Mouse (Mus musculus) lung, embryonic 15.5 days (tissue): ENCODE measurements at regions not wholly inside any gene's neighbourhood (a gene's known extent, or its start where the extent isn't known, plus 50 kb on each side); places are given as distances from the start of the nearest gene placed in this dataset.

ENCODE experiments used
- ATAC-seq: fragments of 200-750 bp; cut with Nextera tagmentation; 2 replicates; pipeline ENCODE4 v1.8.0; 2017; ENCODE audit warnings: moderate number of reproducible peaks, borderline replicate concordance; ENCODE audit not compliant: low FRiP score, low TSS enrichment; ENCODE audit errors: extremely low read depth
- H3K27ac ChIP-seq: fragments of 300-500 bp; sonication (generic); 2 replicates; pipeline ENCODE4 v1.5.1; 2015; ENCODE audit warnings: moderate library complexity, mild to moderate bottlenecking, inconsistent platforms
- H3K27me3 ChIP-seq: fragments of 300-500 bp; sonication (generic); 2 replicates; pipeline ENCODE4 v1.6.1; 2015; ENCODE audit warnings: inconsistent platforms
- H3K36me3 ChIP-seq: fragments of 300-500 bp; sonication (generic); 2 replicates; pipeline ENCODE4 v1.6.1; 2015; ENCODE audit warnings: inconsistent platforms
- H3K4me1 ChIP-seq: fragments of 300-500 bp; sonication (generic); 2 replicates; pipeline ENCODE4 v1.6.1; 2015; ENCODE audit warnings: inconsistent platforms
- H3K4me2 ChIP-seq: fragments of 300-500 bp; sonication (generic); 2 replicates; pipeline ENCODE4 v1.6.1; 2015; ENCODE audit warnings: inconsistent platforms, mild to moderate bottlenecking, moderate library complexity
- H3K4me3 ChIP-seq: fragments of 300-500 bp; sonication (generic); 2 replicates; pipeline ENCODE4 v1.5.1; 2015; ENCODE audit warnings: mild to moderate bottlenecking, inconsistent platforms
- H3K9ac ChIP-seq: fragments of 300-500 bp; sonication (generic); 2 replicates; pipeline ENCODE4 v1.6.1; 2015; ENCODE audit warnings: inconsistent platforms
- H3K9me3 ChIP-seq: fragments of 300-500 bp; sonication (generic); 2 replicates; pipeline ENCODE4 v1.6.1; 2016; ENCODE audit warnings: inconsistent platforms
- WGBS: fragments of 180-500 bp; shearing (Covaris S2); methylation state at CpG from one replicate; pipeline ENCODE4 v1.1.7; 2015; 5-methylcytosine and 5-hydroxymethylcytosine counted together

DNA sequence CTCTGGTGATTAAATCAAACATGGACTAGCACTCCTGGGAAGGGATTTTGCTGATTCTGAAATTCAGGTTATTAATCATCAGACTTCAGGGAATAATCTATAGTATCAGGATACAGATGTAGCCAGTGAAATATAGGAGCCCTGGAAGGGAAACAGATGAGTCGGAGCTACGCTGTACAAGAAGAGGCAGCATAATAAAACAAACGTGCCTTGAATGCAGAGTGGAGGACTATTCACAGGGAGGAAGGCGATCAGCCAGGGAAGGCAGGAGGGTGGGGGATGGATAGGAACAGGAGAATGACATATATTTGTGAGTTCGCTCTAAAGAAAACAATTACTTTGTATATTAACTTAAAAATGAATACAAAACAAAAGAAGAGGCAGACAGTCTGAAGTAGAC is 286.6 kb upstream of the Got2 start:
- H3K36me3 ChIP-seq: no peaks in the 10 kb centered on the region
- no peaks in the 10 kb centered on the region for H3K4me1 ChIP-seq
- no peak overlapping the region for H3K4me3 ChIP-seq
- H3K27ac ChIP-seq: no peak overlapping the region
- H3K9ac ChIP-seq: no peak overlapping the region
- H3K9me3 ChIP-seq: no peaks in the 10 kb centered on the region
- H3K27me3 ChIP-seq: no peaks in the 10 kb centered on the region
- WGBS: 72% methylated on average over 5 of the region's 5 CpGs
- ATAC-seq: no peak
- H3K4me2 ChIP-seq: no peak overlapping the region

DNA sequence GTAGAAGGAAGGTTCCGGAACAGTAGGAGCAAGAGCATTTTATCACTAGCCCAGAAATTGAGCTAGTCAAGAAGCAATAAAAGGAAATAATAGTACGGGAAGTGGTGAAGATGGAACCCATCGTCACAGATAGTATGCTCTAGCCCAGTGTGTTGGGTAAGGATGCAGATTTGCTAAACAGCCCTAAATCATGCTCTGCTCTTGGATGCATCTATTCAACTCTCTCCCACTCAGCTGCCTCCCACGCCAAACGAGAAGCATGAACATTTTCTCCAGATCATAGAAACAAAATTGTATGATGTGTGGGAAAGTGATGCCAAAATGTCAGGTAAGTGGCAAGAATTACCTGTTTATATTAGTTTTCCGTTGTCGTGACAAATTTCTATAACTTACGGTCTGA is 276.6 kb upstream of the Got2 start:
- Histone ChIP-seq H3K27ac (no peak overlapping the region), H3K9ac (no peak overlapping the region), H3K4me1 (no peaks in the 10 kb centered on the region), H3K27me3 (no peaks in the 10 kb centered on the region), H3K9me3 (no peaks in the 10 kb centered on the region), H3K4me2 (no peak overlapping the region), H3K4me3 (no peak overlapping the region), H3K36me3 (no peaks in the 10 kb centered on the region)
- 83% methylated on average over 8 of the region's 8 CpGs for WGBS
- no peak for ATAC-seq

DNA sequence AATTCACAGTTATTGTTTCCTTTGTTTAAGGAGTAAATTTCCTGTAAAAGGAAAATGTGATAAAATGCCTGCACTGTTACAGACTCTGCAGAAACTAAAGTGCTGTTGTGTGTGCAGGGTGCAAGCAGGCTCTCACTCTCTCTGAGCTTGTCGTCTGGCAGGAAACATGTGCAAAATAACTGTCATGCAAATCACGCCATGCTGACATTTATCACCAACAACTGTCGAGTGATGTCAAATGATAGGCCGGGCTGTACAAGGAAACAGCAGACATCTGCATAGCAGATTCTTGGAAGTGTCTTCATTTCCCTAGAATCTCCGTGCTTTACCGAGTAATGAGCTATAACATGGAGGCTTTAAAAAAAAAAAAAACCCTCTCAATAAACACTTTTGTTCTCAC is 271.6 kb upstream of the Got2 start:
- no peaks in the 10 kb centered on the region for H3K4me1 ChIP-seq
- WGBS: 17% methylated on average over 6 of the region's 6 CpGs
- H3K36me3 ChIP-seq: no peaks in the 10 kb centered on the region
- no peak for ATAC-seq
- H3K27me3 ChIP-seq: no peaks in the 10 kb centered on the region
- no peak overlapping the region for H3K4me2 ChIP-seq
- H3K9me3 ChIP-seq: no peaks in the 10 kb centered on the region
- H3K9ac ChIP-seq: no peak overlapping the region
- no peak overlapping the region for H3K27ac ChIP-seq
- H3K4me3 ChIP-seq: no peak overlapping the region

DNA sequence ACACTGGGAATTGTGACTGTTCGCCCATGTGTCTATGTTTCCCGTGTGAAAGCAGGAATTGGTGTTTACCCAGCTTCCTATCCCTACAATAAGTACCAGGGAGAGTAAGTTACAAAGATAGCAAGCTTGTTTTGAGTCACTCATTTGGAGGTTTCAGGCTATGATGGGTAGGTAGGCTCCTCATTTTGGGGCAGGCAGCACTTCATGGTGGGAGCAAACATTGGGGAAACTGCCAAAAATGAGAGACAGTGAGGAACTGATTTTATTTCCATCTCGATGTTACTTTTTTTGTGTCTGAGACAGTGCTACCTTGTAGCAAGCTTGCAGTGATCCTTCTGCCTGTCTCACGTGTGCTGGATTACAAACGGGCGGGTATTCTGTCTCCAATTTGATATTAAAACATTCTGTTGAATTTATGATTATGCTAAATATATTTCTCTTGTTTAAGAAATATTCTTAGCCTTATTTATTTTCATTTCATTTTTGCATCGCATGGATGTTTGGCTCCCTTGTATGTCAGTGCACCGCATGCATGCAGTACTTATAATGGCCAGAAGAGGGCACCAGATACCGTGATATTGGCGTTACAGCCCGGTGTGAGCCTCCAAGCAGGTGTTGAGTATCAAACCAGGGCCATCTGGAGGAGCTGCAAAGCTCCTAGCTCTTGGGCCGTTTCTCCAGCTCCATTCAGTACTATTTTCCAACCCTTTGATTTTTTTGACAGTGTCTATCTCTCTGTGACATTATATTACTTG is 264.3 kb upstream of the Got2 start:
- no peak overlapping the region for H3K4me2 ChIP-seq

DNA sequence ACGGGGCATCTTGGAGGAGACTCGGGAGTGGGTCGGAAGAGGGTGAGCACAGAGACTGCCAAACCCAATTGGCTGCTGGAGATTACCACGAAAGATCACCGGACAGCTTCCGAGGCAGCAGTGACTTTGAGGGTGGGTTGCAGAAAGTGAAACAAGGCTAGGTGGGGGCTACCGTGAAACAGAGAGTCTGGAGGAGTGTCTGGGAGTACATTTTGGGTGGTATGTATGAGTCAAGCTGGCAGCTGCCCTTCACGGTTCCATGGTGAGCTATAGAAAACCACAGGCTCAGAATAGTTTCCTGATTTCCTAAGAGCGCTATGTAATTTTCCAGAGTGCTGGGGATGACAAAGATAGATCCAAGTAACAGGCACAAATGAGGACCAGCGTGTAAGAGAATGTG is 263.7 kb upstream of the Got2 start:
- Histone ChIP-seq H3K4me1 (no peaks in the 10 kb centered on the region), H3K36me3 (no peaks in the 10 kb centered on the region), H3K9ac (no peak overlapping the region), H3K27me3 (no peaks in the 10 kb centered on the region), H3K27ac (no peak overlapping the region), H3K9me3 (no peaks in the 10 kb centered on the region), H3K4me2 (no peak overlapping the region), H3K4me3 (no peak overlapping the region)
- WGBS: 64% methylated on average over 10 of the region's 10 CpGs
- no peak for ATAC-seq

More for the DNA sequence above, 264.3 kb upstream of the Got2 start:
- Histone ChIP-seq H3K27ac (no peak overlapping the region), H3K27me3 (no peaks in the 10 kb centered on the region), H3K4me3 (no peak overlapping the region), H3K9me3 (no peaks in the 10 kb centered on the region), H3K4me1 (no peaks in the 10 kb centered on the region), H3K9ac (no peak overlapping the region), H3K36me3 (no peaks in the 10 kb centered on the region)
- ATAC-seq: no peak
- 41% methylated on average over 12 of the region's 12 CpGs for WGBS

DNA sequence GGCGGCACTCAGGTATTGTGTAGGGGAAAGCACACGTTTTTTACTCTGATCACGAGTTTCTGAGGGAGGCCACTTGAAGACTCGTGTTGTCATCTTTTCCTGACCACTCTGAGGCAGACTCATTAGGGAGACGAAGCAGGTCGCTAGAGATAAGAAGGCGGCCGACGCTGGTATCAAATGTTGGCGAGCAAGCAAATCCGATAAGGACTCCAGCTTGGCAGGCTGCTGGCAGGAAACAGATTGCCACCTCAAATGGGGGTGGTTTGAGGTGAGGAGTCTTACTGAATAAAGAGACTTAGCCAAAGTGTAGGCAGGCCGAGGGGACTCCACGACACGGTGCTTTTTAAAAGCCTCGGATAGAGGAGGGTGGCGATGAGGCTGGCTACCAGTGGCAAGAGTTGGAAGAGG is 262.7 kb upstream of the Got2 start:
- H3K9me3 ChIP-seq: no peaks in the 10 kb centered on the region
- ATAC-seq: no peak

DNA sequence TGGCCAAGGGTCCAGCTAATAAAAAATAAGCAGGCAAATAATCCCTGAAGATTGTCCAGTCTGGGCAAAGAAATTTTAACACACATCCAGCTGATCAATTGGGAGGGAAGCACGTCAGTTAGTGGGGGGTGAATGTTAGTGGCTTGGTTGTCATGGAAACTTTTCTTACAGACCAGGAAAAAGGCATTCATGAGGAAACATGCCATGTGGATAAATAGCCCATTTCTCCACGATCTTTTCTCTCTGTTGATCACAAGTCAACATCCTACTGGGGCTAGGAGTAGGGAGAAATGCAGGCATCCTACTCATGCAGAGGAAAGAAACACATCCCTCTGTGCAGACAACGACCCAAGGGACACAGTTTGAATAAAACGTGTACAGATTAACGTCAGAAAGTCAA is 243.8 kb upstream of the Got2 start:
- Histone ChIP-seq H3K4me1 (no peaks in the 10 kb centered on the region), H3K27me3 (no peaks in the 10 kb centered on the region), H3K4me2 (no peak overlapping the region), H3K9ac (no peak overlapping the region), H3K27ac (no peak overlapping the region), H3K36me3 (no peaks in the 10 kb centered on the region), H3K9me3 (no peaks in the 10 kb centered on the region), H3K4me3 (no peak overlapping the region)
- ATAC-seq: no peak
- WGBS: 53% methylated on average over 5 of the region's 5 CpGs

More for the DNA sequence above, 262.7 kb upstream of the Got2 start:
- Histone ChIP-seq H3K9ac (no peak overlapping the region), H3K36me3 (no peaks in the 10 kb centered on the region), H3K27me3 (no peaks in the 10 kb centered on the region), H3K4me1 (no peaks in the 10 kb centered on the region), H3K27ac (no peak overlapping the region), H3K4me3 (no peak overlapping the region), H3K4me2 (no peak overlapping the region)
- 42% methylated on average over 16 of the region's 16 CpGs for WGBS

DNA sequence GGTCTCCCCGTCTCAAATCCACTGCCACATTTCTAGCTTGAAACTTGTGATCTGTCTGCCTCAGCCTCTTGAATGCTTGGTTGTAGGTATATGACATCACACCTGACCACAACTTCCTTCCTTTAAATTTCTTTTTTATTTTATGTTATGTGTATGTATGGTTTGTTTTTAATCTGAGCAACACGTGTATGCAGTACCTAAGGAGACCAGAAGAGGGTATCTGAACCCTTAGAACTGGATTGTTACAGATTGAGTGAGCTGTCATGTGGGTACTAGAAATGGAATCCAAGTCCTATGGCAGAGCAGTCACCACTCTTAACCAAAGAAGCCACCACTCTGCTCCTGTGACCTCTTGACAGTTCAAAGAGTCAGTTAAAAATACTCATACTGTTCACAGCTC is 240.0 kb upstream of the Got2 start:
- Histone ChIP-seq H3K4me2 (no peak overlapping the region), H3K27me3 (no peaks in the 10 kb centered on the region), H3K4me3 (no peak overlapping the region), H3K4me1 (no peaks in the 10 kb centered on the region), H3K36me3 (no peaks in the 10 kb centered on the region), H3K9me3 (no peaks in the 10 kb centered on the region), H3K27ac (no peak overlapping the region), H3K9ac (no peak overlapping the region)
- ATAC-seq: no peak
- WGBS: 72% methylated on average over 2 of the region's 2 CpGs

- Histone ChIP-seq H3K27ac (no peak overlapping the region), H3K36me3 (no peaks in the 10 kb centered on the region), H3K4me1 (no peaks in the 10 kb centered on the region), H3K4me3 (no peak overlapping the region), H3K27me3 (no peaks in the 10 kb centered on the region), H3K4me2 (no peak overlapping the region), H3K9me3 (no peaks in the 10 kb centered on the region), H3K9ac (no peak overlapping the region)
- ATAC-seq: no peak
- WGBS: 83% methylated on average over 5 of the region's 5 CpGs
These were observed 212.5 kb upstream of the Got2 start for GRCm38 (mm10) chr8:96100817-96101216.

GRCm38 (mm10) chr8:96092931-96093330 is 204.6 kb upstream of the Got2 start:
- H3K4me1 ChIP-seq: no peaks in the 10 kb centered on the region
- no peaks in the 10 kb centered on the region for H3K27me3 ChIP-seq
- no peak overlapping the region for H3K4me3 ChIP-seq
- H3K9me3 ChIP-seq: no peaks in the 10 kb centered on the region
- no peak for ATAC-seq
- H3K4me2 ChIP-seq: no peak overlapping the region
- no peak overlapping the region for H3K9ac ChIP-seq
- no peak overlapping the region for H3K27ac ChIP-seq
- no peaks in the 10 kb centered on the region for H3K36me3 ChIP-seq
- 70% methylated on average over 3 of the region's 3 CpGs for WGBS

- H3K36me3 ChIP-seq: no peaks in the 10 kb centered on the region
- H3K9me3 ChIP-seq: no peaks in the 10 kb centered on the region
- H3K9ac ChIP-seq: no peak overlapping the region
- H3K27me3 ChIP-seq: no peaks in the 10 kb centered on the region
- no peak overlapping the region for H3K27ac ChIP-seq
- no peak for ATAC-seq
- H3K4me2 ChIP-seq: no peak overlapping the region
- WGBS: 74% methylated on average over 1 of the region's 1 CpGs
- no peak overlapping the region for H3K4me3 ChIP-seq
- H3K4me1 ChIP-seq: no peaks in the 10 kb centered on the region
These were observed 201.9 kb upstream of the Got2 start for GRCm38 (mm10) chr8:96090231-96090630.

- Histone ChIP-seq H3K27ac (no peak overlapping the region), H3K9me3 (no peaks in the 10 kb centered on the region), H3K4me1 (no peaks in the 10 kb centered on the region), H3K4me2 (no peak overlapping the region), H3K4me3 (no peak overlapping the region), H3K9ac (no peak overlapping the region), H3K36me3 (no peaks in the 10 kb centered on the region), H3K27me3 (no peaks in the 10 kb centered on the region)
- WGBS: 68% methylated on average over 5 of the region's 5 CpGs
- ATAC-seq: no peak
These were observed 180.0 kb upstream of the Got2 start for GRCm38 (mm10) chr8:96068306-96068705.

DNA sequence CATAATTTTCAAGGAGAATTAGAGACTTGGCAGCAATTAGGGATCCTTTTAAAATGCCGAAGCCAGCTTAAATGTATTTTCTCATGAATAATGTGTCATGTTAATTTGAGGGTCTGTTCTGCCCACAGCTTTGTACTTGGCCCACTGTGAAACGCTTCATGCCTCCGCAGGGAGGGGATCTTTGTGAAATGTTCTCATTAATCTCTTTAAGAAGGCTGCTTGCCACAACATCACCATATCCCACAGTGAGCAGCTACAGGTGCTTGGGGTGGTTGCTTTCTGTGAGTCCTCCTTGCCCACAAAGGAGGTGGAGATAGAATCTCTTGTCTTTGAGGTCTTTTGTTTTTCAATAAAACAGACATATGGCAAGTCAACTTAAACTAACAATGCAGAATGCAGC is 159.3 kb upstream of the Got2 start:
- Histone ChIP-seq H3K4me3 (no peak overlapping the region), H3K9ac (no peak overlapping the region), H3K27me3 (no peaks in the 10 kb centered on the region), H3K9me3 (no peaks in the 10 kb centered on the region), H3K27ac (no peak overlapping the region), H3K4me2 (no peak overlapping the region), H3K4me1 (no peaks in the 10 kb centered on the region), H3K36me3 (no peaks in the 10 kb centered on the region)
- no peak for ATAC-seq
- 66% methylated on average over 3 of the region's 3 CpGs for WGBS
